Mouse (Mus musculus): ENCODE results near the gene Xab2. TPM values are rescaled to one million over a fixed set of nuclear protein-coding genes. Genes with fewer than 3 reads are reported as not detected.
A peak's percentile ranks its signal among the peaks of the same experiment; 100 is the strongest.

The Xab2 gene
- total and polyA plus RNA-seq, 2 experiments from 2014 or later: 37.3 to 48.4 TPM

GRCm38 (mm10) chr8:3579390-3580364 lies 41.4 kb downstream of the Xab2 start:
- Histone ChIP-seq H3K4me2 (ENCODE audit: low read depth) (no peak overlapping the region), H3K36me3 (ENCODE audit: insufficient read depth) (no peaks in the 10 kb centered on the region), H3K27me3 (ENCODE audit: insufficient read depth, low read length) (no peaks in the 10 kb centered on the region), H3K27ac (ENCODE audit: low read depth, low read length) (no peak overlapping the region), H3K9me3 (ENCODE audit: low read length) (no peaks in the 10 kb centered on the region), H3K9ac (no peak overlapping the region), H3K4me3 (ENCODE audit: low read depth, low read length) (no peak overlapping the region), H3K4me1 (ENCODE audit: insufficient read depth) (no peaks in the 10 kb centered on the region)
- ATAC-seq (no peak), DNase-seq (no peak)
- WGBS: 84% methylated on average over 9 of the region's 9 CpGs
- no peak for TF ChIP-seq CTCF (IDR thresholded peaks at IDR 0.05; ENCODE audit: low read depth)

DNA sequence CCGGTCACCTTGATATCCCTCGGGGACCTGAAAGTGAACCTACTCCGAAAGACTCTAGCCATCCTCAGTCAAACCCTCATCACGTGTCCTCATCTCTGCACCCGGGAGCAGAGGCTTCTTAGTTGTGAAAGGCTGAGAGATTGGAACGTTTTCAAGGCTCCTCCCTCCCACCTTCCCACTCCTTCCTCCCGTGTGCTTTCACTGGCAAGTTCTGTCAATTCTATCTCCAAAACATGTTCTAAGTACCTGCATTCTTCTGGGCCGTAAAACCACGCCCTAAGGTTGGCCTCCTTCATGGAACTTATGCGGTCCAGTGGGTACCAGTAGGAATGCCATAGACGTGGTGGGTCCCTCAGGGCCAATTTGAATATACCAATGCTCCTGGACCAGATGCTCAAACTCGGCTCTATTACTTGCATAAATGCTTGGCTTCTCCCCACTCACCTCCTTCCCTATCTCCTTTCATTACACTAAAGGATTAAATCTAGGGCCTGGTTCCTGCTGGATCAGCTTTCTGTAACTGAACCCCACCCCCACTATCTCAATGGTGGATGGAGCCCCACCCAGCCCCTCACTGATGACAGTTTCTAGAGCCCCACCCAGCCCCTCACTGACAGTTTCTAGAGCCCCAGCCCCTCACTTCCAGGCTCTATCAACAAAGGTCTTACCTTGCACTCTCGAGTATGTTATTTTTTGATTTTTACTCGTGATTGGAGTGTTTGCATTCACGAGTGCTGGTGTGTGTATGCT lies 44.7 kb downstream of the Xab2 start:
- H3K9ac ChIP-seq: no peak overlapping the region
- 83% methylated on average over 15 of the region's 15 CpGs for WGBS
- H3K9me3 ChIP-seq (ENCODE audit: low read length): no peaks in the 10 kb centered on the region
- H3K4me1 ChIP-seq (ENCODE audit: insufficient read depth): no peaks in the 10 kb centered on the region
- H3K27ac ChIP-seq (ENCODE audit: low read depth, low read length): no peak overlapping the region
- TF ChIP-seq CTCF (IDR thresholded peaks at IDR 0.05; ENCODE audit: low read depth): no peak
- ATAC-seq (no peak), DNase-seq (no peak)
- H3K4me3 ChIP-seq (ENCODE audit: low read depth, low read length): no peak overlapping the region
- no peaks in the 10 kb centered on the region for H3K27me3 ChIP-seq (ENCODE audit: insufficient read depth, low read length)
- no peaks in the 10 kb centered on the region for H3K36me3 ChIP-seq (ENCODE audit: insufficient read depth)
- H3K4me2 ChIP-seq (ENCODE audit: low read depth): no peak overlapping the region

GRCm38 (mm10) chr8:3574546-3574945 lies 46.6 kb downstream of the Xab2 start:
- Histone ChIP-seq H3K9me3 (ENCODE audit: low read length) (no peaks in the 10 kb centered on the region), H3K27me3 (ENCODE audit: insufficient read depth, low read length) (no peaks in the 10 kb centered on the region), H3K4me1 (ENCODE audit: insufficient read depth) (no peaks in the 10 kb centered on the region), H3K4me2 (ENCODE audit: low read depth) (no peak overlapping the region), H3K4me3 (ENCODE audit: low read depth, low read length) (no peak overlapping the region), H3K9ac (no peak overlapping the region), H3K27ac (ENCODE audit: low read depth, low read length) (no peak overlapping the region), H3K36me3 (ENCODE audit: insufficient read depth) (no peaks in the 10 kb centered on the region)
- WGBS: 92% methylated on average over 3 of the region's 3 CpGs
- DNase-seq (no peak), ATAC-seq (no peak)
- no peak for TF ChIP-seq CTCF (IDR thresholded peaks at IDR 0.05; ENCODE audit: low read depth)

- Histone ChIP-seq H3K36me3 (ENCODE audit: insufficient read depth) (no peaks in the 10 kb centered on the region), H3K4me2 (ENCODE audit: low read depth) (no peak overlapping the region), H3K9ac (no peak overlapping the region), H3K27ac (ENCODE audit: low read depth, low read length) (no peak overlapping the region), H3K27me3 (ENCODE audit: insufficient read depth, low read length) (no peaks in the 10 kb centered on the region), H3K9me3 (ENCODE audit: low read length) (no peaks in the 10 kb centered on the region), H3K4me1 (ENCODE audit: insufficient read depth) (peaks cover 2% of the 10 kb centered on the region; the same call in 1 of the 2 replicates), H3K4me3 (ENCODE audit: low read depth, low read length) (no peak overlapping the region)
- no peak for DNase-seq
- ATAC-seq: no peak
- WGBS: 89% methylated on average over 5 of the region's 5 CpGs
- TF ChIP-seq CTCF (IDR thresholded peaks at IDR 0.05; ENCODE audit: low read depth): no peak
Observed at GRCm38 (mm10) chr8:3569784-3570183, 51.3 kb downstream of the Xab2 start.

DNA sequence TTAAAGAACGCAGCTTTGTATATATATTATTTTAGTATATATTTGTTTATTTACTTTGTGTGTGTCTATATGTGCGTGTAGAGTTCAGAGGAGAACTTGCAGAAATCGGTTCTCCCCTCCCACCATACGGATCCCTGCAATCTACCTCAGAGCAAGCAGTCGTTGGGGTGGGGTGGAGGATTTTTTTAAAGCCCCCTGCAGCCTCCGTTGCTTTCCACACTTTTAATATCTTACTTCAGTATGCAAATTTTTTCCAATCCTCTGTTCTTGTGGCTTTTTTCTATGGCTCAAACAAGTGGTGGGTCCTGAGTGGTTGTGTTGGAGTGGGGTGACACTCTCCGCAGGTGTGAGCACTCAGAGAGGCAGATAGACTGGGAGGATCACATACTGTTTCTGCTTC lies 52.7 kb downstream of the Xab2 start:
- Histone ChIP-seq H3K36me3 (ENCODE audit: insufficient read depth) (no peaks in the 10 kb centered on the region), H3K9ac (no peak overlapping the region), H3K27me3 (ENCODE audit: insufficient read depth, low read length) (no peaks in the 10 kb centered on the region), H3K4me2 (ENCODE audit: low read depth) (no peak overlapping the region), H3K4me1 (ENCODE audit: insufficient read depth) (peaks cover 2% of the 10 kb centered on the region; the same call in 1 of the 2 replicates), H3K27ac (ENCODE audit: low read depth, low read length) (no peak overlapping the region), H3K9me3 (ENCODE audit: low read length) (no peaks in the 10 kb centered on the region), H3K4me3 (ENCODE audit: low read depth, low read length) (no peak overlapping the region)
- 6% methylated on average over 7 of the region's 7 CpGs for WGBS
- no peak for ATAC-seq
- no peak for DNase-seq
- no peak for TF ChIP-seq CTCF (IDR thresholded peaks at IDR 0.05; ENCODE audit: low read depth)

- TF ChIP-seq CTCF (IDR thresholded peaks at IDR 0.05; ENCODE audit: low read depth): no peak
- Histone ChIP-seq H3K36me3 (ENCODE audit: insufficient read depth) (no peaks in the 10 kb centered on the region), H3K4me1 (ENCODE audit: insufficient read depth) (peaks cover 2% of the 10 kb centered on the region; the same call in 1 of the 2 replicates), H3K4me2 (ENCODE audit: low read depth) (peak within 1 kb of the TSS; percentile 23; the same call in 1 of the 2 replicates), H3K9ac (no peak within 1 kb of the TSS), H3K27me3 (ENCODE audit: insufficient read depth, low read length) (no peaks in the 10 kb centered on the region), H3K27ac (ENCODE audit: low read depth, low read length) (no peak within 1 kb of the TSS), H3K4me3 (ENCODE audit: low read depth, low read length) (no peak within 1 kb of the TSS), H3K9me3 (ENCODE audit: low read length) (no peaks in the 10 kb centered on the region)
- no peak for ATAC-seq
- 2% methylated on average over 12 of the region's 12 CpGs for WGBS
- DNase-seq: no peak
Observed at GRCm38 (mm10) chr8:3567641-3568371, 53.3 kb downstream of the Xab2 start, which contains the start of gene C330021F23Rik. TSS of gene C330021F23Rik (plus strand) at chr8:3567990.

Other genes starting within 250 kb of the Xab2 start
- gene Arhgef18, start 228.3 kb downstream of the Xab2 start, total RNA-seq (2014; rRNA removed): 39.4 and 41.6 TPM in 2 replicates
- gene Arhgef18, start 228.3 kb downstream of the Xab2 start, polyA plus RNA-seq (2015; fragmentation: Nextera tagmentation; extraction: Ambion mirVana): 4.5 and 6.8 TPM in 2 replicates
- 1.1 and 1.3 TPM in 2 replicates for gene Pex11g, start 153.6 kb downstream of the Xab2 start, total RNA-seq (2014; rRNA removed)
- 2.0 and 2.2 TPM in 2 replicates for gene Pex11g, start 153.6 kb downstream of the Xab2 start, polyA plus RNA-seq (2015; fragmentation: Nextera tagmentation; extraction: Ambion mirVana)
- gene Tex45, start 150.5 kb downstream of the Xab2 start, total RNA-seq (2014; rRNA removed): 0.15 TPM in 1 of 2 replicates, not detected in the other
- 0.18 and 0.68 TPM in 2 replicates for gene Tex45, start 150.5 kb downstream of the Xab2 start, polyA plus RNA-seq (2015; fragmentation: Nextera tagmentation; extraction: Ambion mirVana)
- gene Zfp358, start 128.2 kb downstream of the Xab2 start, total RNA-seq (2014; rRNA removed): 64.6 and 85.3 TPM in 2 replicates
- gene Zfp358, start 128.2 kb downstream of the Xab2 start, polyA plus RNA-seq (2015; fragmentation: Nextera tagmentation; extraction: Ambion mirVana): 64.7 and 67.9 TPM in 2 replicates
- gene Mcoln1, start 120.9 kb downstream of the Xab2 start, total RNA-seq (2014; rRNA removed): 63.5 and 77.6 TPM in 2 replicates
- 69.8 and 80.5 TPM in 2 replicates for gene Mcoln1, start 120.9 kb downstream of the Xab2 start, polyA plus RNA-seq (2015; fragmentation: Nextera tagmentation; extraction: Ambion mirVana)
- 42.6 and 56.4 TPM in 2 replicates for gene Pnpla6, start 105.9 kb downstream of the Xab2 start, total RNA-seq (2014; rRNA removed)
- 22.2 and 26.3 TPM in 2 replicates for gene Pnpla6, start 105.9 kb downstream of the Xab2 start, polyA plus RNA-seq (2015; fragmentation: Nextera tagmentation; extraction: Ambion mirVana)
- gene C330021F23Rik, start 53.3 kb downstream of the Xab2 start, total RNA-seq (2014; rRNA removed): not detected in 2 replicates
- gene C330021F23Rik, start 53.3 kb downstream of the Xab2 start, polyA plus RNA-seq (2015; fragmentation: Nextera tagmentation; extraction: Ambion mirVana): 0.22 and 0.29 TPM in 2 replicates
- gene Camsap3, start 34.0 kb downstream of the Xab2 start, total RNA-seq (2014; rRNA removed): 97.8 and 103 TPM in 2 replicates
- 36.6 and 42.4 TPM in 2 replicates for gene Camsap3, start 34.0 kb downstream of the Xab2 start, polyA plus RNA-seq (2015; fragmentation: Nextera tagmentation; extraction: Ambion mirVana)
- 17.7 and 22.9 TPM in 2 replicates for gene Pet100, start 232 bp upstream of the Xab2 start, total RNA-seq (2014; rRNA removed)
- 82.4 and 121 TPM in 2 replicates for gene Pet100, start 232 bp upstream of the Xab2 start, polyA plus RNA-seq (2015; fragmentation: Nextera tagmentation; extraction: Ambion mirVana)
- not detected in 2 replicates for gene Pcp2, start 4.2 kb upstream of the Xab2 start, total RNA-seq (2014; rRNA removed)
- gene Pcp2, start 4.2 kb upstream of the Xab2 start, polyA plus RNA-seq (2015; fragmentation: Nextera tagmentation; extraction: Ambion mirVana): not detected in 2 replicates
- 33.9 and 43.8 TPM in 2 replicates for gene Stxbp2, start 9.6 kb upstream of the Xab2 start, total RNA-seq (2014; rRNA removed)
- gene Stxbp2, start 9.6 kb upstream of the Xab2 start, polyA plus RNA-seq (2015; fragmentation: Nextera tagmentation; extraction: Ambion mirVana): 35.5 and 44.7 TPM in 2 replicates
- 0.38 and 1.7 TPM in 2 replicates for gene Retn, start 34.5 kb upstream of the Xab2 start, total RNA-seq (2014; rRNA removed)
- gene Retn, start 34.5 kb upstream of the Xab2 start, polyA plus RNA-seq (2015; fragmentation: Nextera tagmentation; extraction: Ambion mirVana): 0.42 and 0.44 TPM in 2 replicates
- 0.19 TPM in 1 of 2 replicates, not detected in the other for gene Mcemp1, start 44.4 kb upstream of the Xab2 start, total RNA-seq (2014; rRNA removed)
- gene Mcemp1, start 44.4 kb upstream of the Xab2 start, polyA plus RNA-seq (2015; fragmentation: Nextera tagmentation; extraction: Ambion mirVana): 0.30 and 0.40 TPM in 2 replicates
- gene Fcor, start 51.0 kb upstream of the Xab2 start, total RNA-seq (2014; rRNA removed): 9.8 and 13.7 TPM in 2 replicates
- gene Fcor, start 51.0 kb upstream of the Xab2 start, polyA plus RNA-seq (2015; fragmentation: Nextera tagmentation; extraction: Ambion mirVana): 21.0 and 22.2 TPM in 2 replicates
- 70.5 and 72.7 TPM in 2 replicates for gene Trappc5, start 55.0 kb upstream of the Xab2 start, total RNA-seq (2014; rRNA removed)
- 61.2 and 68.5 TPM in 2 replicates for gene Trappc5, start 55.0 kb upstream of the Xab2 start, polyA plus RNA-seq (2015; fragmentation: Nextera tagmentation; extraction: Ambion mirVana)
- gene Fcer2a, start 72.9 kb upstream of the Xab2 start, total RNA-seq (2014; rRNA removed): not detected in 2 replicates
- gene Fcer2a, start 72.9 kb upstream of the Xab2 start, polyA plus RNA-seq (2015; fragmentation: Nextera tagmentation; extraction: Ambion mirVana): 0.20 and 0.24 TPM in 2 replicates
- not detected in 2 replicates for gene Clec4g, start 99.3 kb upstream of the Xab2 start, total RNA-seq (2014; rRNA removed)
- 0.21 TPM in 1 of 2 replicates, not detected in the other for gene Clec4g, start 99.3 kb upstream of the Xab2 start, polyA plus RNA-seq (2015; fragmentation: Nextera tagmentation; extraction: Ambion mirVana)
- not detected in 2 replicates for gene Cd209a, start 127.7 kb upstream of the Xab2 start, total RNA-seq (2014; rRNA removed)
- gene Cd209a, start 127.7 kb upstream of the Xab2 start, polyA plus RNA-seq (2015; fragmentation: Nextera tagmentation; extraction: Ambion mirVana): 0.13 TPM in 1 of 2 replicates, not detected in the other
- gene Cd209e, start 233.0 kb upstream of the Xab2 start, total RNA-seq (2014; rRNA removed): not detected in 2 replicates
- gene Cd209e, start 233.0 kb upstream of the Xab2 start, polyA plus RNA-seq (2015; fragmentation: Nextera tagmentation; extraction: Ambion mirVana): not detected in 2 replicates